Mouse (Mus musculus) limb, embryonic 10.5 days (tissue): ENCODE results near the gene Znrd1. TPM values are rescaled to one million over a fixed set of nuclear protein-coding genes. Genes with fewer than 3 reads are reported as not detected.
A peak's percentile ranks its signal among the peaks of the same experiment; 100 is the strongest.

ENCODE experiments used
- DNase-seq: peaks from one replicate; pipeline ENCODE4 v3.0.0-alpha.2; 2017; ENCODE audit warnings: low spot score
- H3K27ac ChIP-seq: fragments of 300-500 bp; sonication (generic); 2 replicates; pipeline ENCODE4 v1.5.1; 2016; ENCODE audit warnings: mild to moderate bottlenecking
- H3K27me3 ChIP-seq: fragments of 300-500 bp; sonication (generic); 2 replicates; pipeline ENCODE4 v1.6.1; 2016; ENCODE audit warnings: low read depth, mild to moderate bottlenecking; ENCODE audit not compliant: poor library complexity, severe bottlenecking
- H3K36me3 ChIP-seq: fragments of 300-500 bp; sonication (generic); 2 replicates; pipeline ENCODE4 v1.6.1; 2016; ENCODE audit warnings: mild to moderate bottlenecking, moderate library complexity
- H3K4me1 ChIP-seq: fragments of 300-500 bp; sonication (generic); 2 replicates; pipeline ENCODE4 v1.6.1; 2016
- H3K4me3 ChIP-seq: fragments of 300-500 bp; sonication (generic); 2 replicates; pipeline ENCODE4 v1.5.1; 2016; ENCODE audit warnings: mild to moderate bottlenecking, moderate library complexity
- H3K9me3 ChIP-seq: fragments of 300-500 bp; sonication (generic); replicated peaks from 2 replicates; pipeline ENCODE4 v1.6.1; 2016; ENCODE audit warnings: mild to moderate bottlenecking
- WGBS: fragments of 180-500 bp; shearing (Covaris S2); methylation state at CpG from one replicate; pipeline ENCODE4 v1.1.7; 2016; 5-methylcytosine and 5-hydroxymethylcytosine counted together
- polyA plus RNA-seq: library from polyadenylated mRNA; unstranded; fragments of >200 nt; fragmentation: Nextera tagmentation; extraction: Ambion mirVana; gene quantifications from 2 replicates; pipeline ENCODE4 v1.2.1, GENCODE M21; 2016

Znrd1 gene
- polyA plus RNA-seq, 1 experiment from 2014 or later: 114 TPM

- DNase-seq: no peak
- Histone ChIP-seq H3K9me3 (no peaks in the 10 kb centered on the region), H3K27me3 (peaks cover 39% of the 10 kb centered on the region), H3K36me3 (no peaks in the 10 kb centered on the region), H3K4me3 (peak within 1 kb of the TSS; percentile 20), H3K4me1 (peaks cover 4% of the 10 kb centered on the region; the same call in 1 of the 2 replicates), H3K27ac (no peak within 1 kb of the TSS)
- WGBS: 27% methylated on average over 5 of the region's 5 CpGs
Observed at GRCm38 (mm10) chr17:36989437-36989836, 31.1 kb upstream of the Znrd1 start, which contains the start of gene H2-M5. Gene H2-M5, minus strand, starts transcription at chr17:36989537.

- Histone ChIP-seq H3K4me3 (peak overlapping the region; percentile 20), H3K27ac (no peak overlapping the region), H3K27me3 (peaks cover 39% of the 10 kb centered on the region), H3K9me3 (no peaks in the 10 kb centered on the region), H3K4me1 (peaks cover 4% of the 10 kb centered on the region; the same call in 1 of the 2 replicates), H3K36me3 (no peaks in the 10 kb centered on the region)
- no peak for DNase-seq
- 7% methylated on average over 24 of the region's 24 CpGs for WGBS
Observed at GRCm38 (mm10) chr17:36988475-36988874, 30.1 kb upstream of the Znrd1 start.

GRCm38 (mm10) chr17:36982253-36983155 lies 24.1 kb upstream of the Znrd1 start:
- Histone ChIP-seq H3K36me3 (no peaks in the 10 kb centered on the region), H3K27ac (no peak overlapping the region), H3K27me3 (peaks cover 12% of the 10 kb centered on the region), H3K9me3 (no peaks in the 10 kb centered on the region), H3K4me1 (peaks cover 21% of the 10 kb centered on the region), H3K4me3 (no peak overlapping the region)
- no peak for DNase-seq
- 18% methylated on average over 5 of the region's 5 CpGs for WGBS

GRCm38 (mm10) chr17:36981845-36982244 lies 23.5 kb upstream of the Znrd1 start:
- Histone ChIP-seq H3K36me3 (no peaks in the 10 kb centered on the region), H3K4me1 (peaks cover 21% of the 10 kb centered on the region), H3K27me3 (peaks cover 5% of the 10 kb centered on the region), H3K27ac (peak overlapping the region; percentile 56), H3K4me3 (peak overlapping the region; percentile 39), H3K9me3 (no peaks in the 10 kb centered on the region)
- DNase-seq: no peak
- 3% methylated on average over 4 of the region's 4 CpGs for WGBS

- no peaks in the 10 kb centered on the region for H3K9me3 ChIP-seq
- 13% methylated on average over 18 of the region's 18 CpGs for WGBS
- no peaks in the 10 kb centered on the region for H3K36me3 ChIP-seq
- no peaks in the 10 kb centered on the region; the same call in 1 of the 2 replicates for H3K27me3 ChIP-seq
- peak within 1 kb of the TSS; percentile 39 for H3K4me3 ChIP-seq
- peaks cover 21% of the 10 kb centered on the region for H3K4me1 ChIP-seq
- DNase-seq: no peak
- H3K27ac ChIP-seq: peak within 1 kb of the TSS; percentile 56
Observed at GRCm38 (mm10) chr17:36981221-36981813, 23.0 kb upstream of the Znrd1 start, which contains the start of gene 2410137M14Rik. Gene 2410137M14Rik, minus strand, starts transcription at chr17:36981237.

DNA sequence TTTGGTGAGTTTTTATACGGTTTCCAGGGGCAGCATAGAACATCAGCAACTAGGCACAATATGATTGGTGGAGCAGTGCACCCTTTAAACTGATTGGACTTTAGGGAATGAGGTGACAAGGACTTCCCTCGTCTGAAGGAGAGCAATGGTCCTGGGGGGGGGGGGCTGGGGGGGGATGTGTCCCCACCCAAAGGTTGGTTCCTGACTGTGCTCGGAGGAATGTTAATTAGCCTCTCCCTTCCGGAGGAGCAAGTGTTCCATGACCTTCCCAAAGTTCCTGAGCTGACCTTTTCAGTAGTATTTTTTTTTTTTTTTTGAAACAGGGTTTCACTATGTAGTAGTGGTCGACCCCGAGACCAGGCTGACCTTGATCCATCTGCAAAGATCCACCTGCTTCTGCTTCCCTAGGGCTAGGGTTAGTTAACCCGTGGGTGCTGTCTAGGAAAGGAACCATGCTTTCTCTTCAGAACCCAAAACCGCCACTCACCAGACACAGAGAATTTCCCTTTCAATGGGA lies 15.0 kb upstream of the Znrd1 start:
- H3K27ac ChIP-seq: no peak overlapping the region
- H3K9me3 ChIP-seq: no peaks in the 10 kb centered on the region
- H3K4me3 ChIP-seq: no peak overlapping the region
- H3K27me3 ChIP-seq: no peaks in the 10 kb centered on the region
- no peak for DNase-seq
- no peaks in the 10 kb centered on the region for H3K36me3 ChIP-seq
- WGBS: 80% methylated on average over 8 of the region's 8 CpGs
- H3K4me1 ChIP-seq: no peaks in the 10 kb centered on the region

DNA sequence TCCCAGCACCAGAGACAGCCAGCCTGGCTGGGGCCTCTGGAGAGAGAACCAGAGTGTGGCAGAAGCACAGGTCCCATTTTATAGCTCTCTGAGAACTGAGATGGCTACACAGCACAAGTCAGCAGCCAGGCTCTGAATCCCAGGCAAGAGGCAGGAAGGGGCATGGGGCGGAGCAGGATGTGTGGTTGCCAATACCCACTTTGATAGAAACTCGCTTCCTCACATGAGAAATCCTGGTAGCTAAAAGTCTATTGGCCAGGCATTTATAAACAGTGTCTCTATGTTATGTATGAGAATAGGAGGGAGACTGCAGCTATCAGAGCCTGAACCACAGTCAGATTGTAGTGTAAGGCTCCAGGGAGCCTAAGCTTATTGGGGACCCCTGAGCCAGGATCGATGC lies 14.4 kb upstream of the Znrd1 start:
- no peaks in the 10 kb centered on the region for H3K4me1 ChIP-seq
- no peak for DNase-seq
- WGBS: 90% methylated on average over 3 of the region's 3 CpGs
- no peaks in the 10 kb centered on the region for H3K36me3 ChIP-seq
- no peak overlapping the region for H3K4me3 ChIP-seq
- H3K9me3 ChIP-seq: no peaks in the 10 kb centered on the region
- no peak overlapping the region for H3K27ac ChIP-seq
- no peaks in the 10 kb centered on the region for H3K27me3 ChIP-seq

DNA sequence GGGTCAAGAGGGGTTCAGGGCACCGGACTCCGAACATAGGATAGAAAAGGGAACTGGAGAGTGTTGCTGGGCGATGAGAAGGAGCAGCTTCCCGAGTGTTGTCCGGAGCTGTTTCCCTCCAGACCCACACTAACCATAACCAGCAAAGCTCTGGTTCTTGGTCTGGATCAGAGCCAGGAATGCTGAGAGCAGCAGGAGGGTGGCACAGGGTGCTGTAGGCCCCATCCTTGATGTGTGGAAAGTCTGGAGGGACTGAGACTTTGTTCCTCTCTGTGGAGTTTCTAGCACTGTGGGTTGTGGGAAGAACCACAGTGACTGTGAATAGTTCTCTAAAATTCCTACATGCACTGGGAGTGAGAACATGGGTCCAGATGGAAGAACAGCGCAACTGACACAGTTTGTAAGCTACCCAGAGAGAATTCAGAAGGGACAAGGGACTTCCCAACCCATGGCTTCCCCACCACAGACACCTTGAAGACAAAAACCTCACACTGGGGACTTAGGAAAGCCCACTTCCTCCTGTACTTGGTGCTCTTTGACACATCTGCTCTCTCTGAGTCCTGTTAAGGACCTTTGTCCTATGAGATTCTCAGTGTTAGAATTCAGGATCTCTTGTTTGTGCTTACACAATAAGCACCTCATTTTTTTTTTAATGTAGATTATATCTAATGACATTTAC lies 13.0 kb upstream of the Znrd1 start:
- H3K27ac ChIP-seq: no peak overlapping the region
- no peaks in the 10 kb centered on the region for H3K4me1 ChIP-seq
- H3K9me3 ChIP-seq: no peaks in the 10 kb centered on the region
- WGBS: 90% methylated on average over 6 of the region's 6 CpGs
- H3K36me3 ChIP-seq: no peaks in the 10 kb centered on the region
- DNase-seq: no peak
- H3K4me3 ChIP-seq: no peak overlapping the region
- no peaks in the 10 kb centered on the region for H3K27me3 ChIP-seq

DNA sequence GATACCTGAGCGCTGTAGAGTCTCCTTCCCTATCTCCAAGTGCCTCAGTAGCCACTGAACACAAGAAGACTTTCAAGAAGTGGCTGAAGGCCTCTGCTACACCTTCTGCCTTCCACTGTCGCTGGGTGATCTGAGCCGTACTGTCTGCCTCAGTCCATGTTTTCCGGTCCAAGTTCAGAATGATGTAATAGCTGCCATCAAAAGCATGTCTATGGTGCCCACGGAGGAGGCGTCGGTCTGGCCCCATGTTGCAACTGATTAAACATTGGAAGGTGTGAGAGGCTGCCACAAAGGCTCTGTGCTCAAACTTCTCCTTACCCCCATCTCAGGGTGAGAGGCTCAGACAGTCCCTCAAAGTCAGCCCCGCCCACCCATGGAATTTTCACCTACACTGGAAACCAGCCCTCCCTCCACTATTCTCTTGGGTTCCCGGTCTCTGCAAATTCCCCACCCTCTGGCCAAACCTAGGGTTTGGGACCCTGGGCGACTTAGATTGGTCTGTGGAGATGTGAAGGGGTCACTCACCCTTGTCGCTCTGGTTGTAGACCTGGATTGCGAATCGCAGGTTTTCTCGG lies 12.0 kb upstream of the Znrd1 start:
- Histone ChIP-seq H3K27ac (no peak overlapping the region), H3K27me3 (no peaks in the 10 kb centered on the region), H3K4me3 (no peak overlapping the region), H3K4me1 (no peaks in the 10 kb centered on the region), H3K36me3 (no peaks in the 10 kb centered on the region), H3K9me3 (no peaks in the 10 kb centered on the region)
- no peak for DNase-seq
- 81% methylated on average over 14 of the region's 14 CpGs for WGBS

DNA sequence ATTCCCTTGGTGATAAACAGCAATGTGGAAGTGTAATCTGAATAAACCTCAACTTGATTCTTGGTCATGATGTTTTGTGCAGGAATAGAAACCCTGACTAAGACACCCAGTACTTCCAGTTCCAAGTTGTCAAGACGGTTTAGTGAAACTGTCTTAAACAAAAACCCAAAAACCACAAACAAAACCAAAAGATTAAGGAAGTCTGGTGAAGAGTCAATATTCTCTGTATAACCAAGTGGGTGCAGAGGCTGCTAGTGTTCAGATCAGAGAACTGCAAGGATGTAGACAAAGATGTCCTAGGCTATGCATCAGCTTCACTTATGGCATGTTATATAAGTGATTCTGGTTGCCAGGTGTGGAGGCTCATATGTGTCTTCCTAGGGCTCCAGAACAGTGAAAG lies 8.5 kb upstream of the Znrd1 start:
- no peaks in the 10 kb centered on the region for H3K4me1 ChIP-seq
- H3K27ac ChIP-seq: no peak overlapping the region
- H3K27me3 ChIP-seq: no peaks in the 10 kb centered on the region
- H3K4me3 ChIP-seq: no peak overlapping the region
- DNase-seq: no peak
- H3K9me3 ChIP-seq: no peaks in the 10 kb centered on the region
- no peaks in the 10 kb centered on the region for H3K36me3 ChIP-seq
- 91% methylated on average over 1 of the region's 1 CpGs for WGBS

GRCm38 (mm10) chr17:36961125-36961524 lies 2.8 kb upstream of the Znrd1 start:
- Histone ChIP-seq H3K36me3 (peaks cover 8% of the 10 kb centered on the region), H3K27me3 (no peaks in the 10 kb centered on the region), H3K4me1 (peaks cover 12% of the 10 kb centered on the region), H3K9me3 (no peaks in the 10 kb centered on the region), H3K4me3 (no peak overlapping the region), H3K27ac (no peak overlapping the region)
- DNase-seq: no peak
- 79% methylated on average over 1 of the region's 1 CpGs for WGBS

- WGBS: 13% methylated on average over 12 of the region's 12 CpGs
- no peaks in the 10 kb centered on the region for H3K27me3 ChIP-seq
- H3K9me3 ChIP-seq: no peaks in the 10 kb centered on the region
- H3K4me1 ChIP-seq: peaks cover 12% of the 10 kb centered on the region
- H3K4me3 ChIP-seq: peak overlapping the region; percentile 81
- H3K36me3 ChIP-seq: peaks cover 23% of the 10 kb centered on the region
- peak overlapping the region; percentile 90 for H3K27ac ChIP-seq
- no peak for DNase-seq
Observed at GRCm38 (mm10) chr17:36958884-36959283, 525 bp upstream of the Znrd1 start.
